Mouse (Mus musculus) urinary bladder, postnatal 10 days (tissue): ENCODE data around the gene Efhc1.

Experiments
- DNase-seq: peaks from one replicate; pipeline ENCODE4 v3.0.0; 2022; ENCODE audit warnings: low spot score

Efhc1 gene

DNA sequence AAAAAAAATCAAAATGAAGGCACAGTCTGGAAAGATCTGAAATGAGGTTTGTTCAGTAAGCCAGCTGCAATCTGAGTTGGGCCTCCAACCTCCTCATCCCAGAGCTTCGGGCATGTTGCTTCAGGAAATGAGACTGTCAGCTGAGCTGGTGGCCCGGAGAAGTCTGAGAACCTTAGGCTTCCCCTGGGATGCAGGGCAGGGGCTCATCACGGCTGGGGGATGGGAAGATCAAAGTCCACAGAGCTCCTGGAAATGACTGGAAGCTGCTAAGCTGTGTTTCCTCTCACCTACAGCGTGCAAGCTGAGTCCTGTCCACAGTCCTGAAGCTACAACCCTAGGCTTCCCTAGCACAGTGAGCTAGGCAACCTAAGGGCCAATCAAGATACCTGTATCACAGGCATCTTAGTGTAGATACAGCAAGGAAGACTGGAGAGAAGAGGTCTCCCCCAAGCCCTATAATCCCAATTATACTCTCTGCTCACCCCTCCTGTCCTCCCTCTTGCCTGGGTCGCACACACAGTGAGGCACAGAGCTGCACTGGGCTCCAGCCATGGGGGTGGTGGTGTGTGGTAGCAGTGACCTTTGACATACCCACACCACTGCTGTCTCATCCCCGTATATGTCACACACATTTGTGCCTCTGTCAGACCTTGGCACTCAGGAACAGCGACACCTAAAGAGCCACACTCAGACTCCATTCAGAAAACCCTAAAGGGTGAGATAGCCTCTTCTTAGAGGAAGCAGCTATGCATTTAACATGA lies 56.7 kb downstream of the Efhc1 start:
- no peak for DNase-seq

- DNase-seq: no peak
Observed at GRCm38 (mm10) chr1:21008891-21009290, 57.5 kb downstream of the Efhc1 start.

DNA sequence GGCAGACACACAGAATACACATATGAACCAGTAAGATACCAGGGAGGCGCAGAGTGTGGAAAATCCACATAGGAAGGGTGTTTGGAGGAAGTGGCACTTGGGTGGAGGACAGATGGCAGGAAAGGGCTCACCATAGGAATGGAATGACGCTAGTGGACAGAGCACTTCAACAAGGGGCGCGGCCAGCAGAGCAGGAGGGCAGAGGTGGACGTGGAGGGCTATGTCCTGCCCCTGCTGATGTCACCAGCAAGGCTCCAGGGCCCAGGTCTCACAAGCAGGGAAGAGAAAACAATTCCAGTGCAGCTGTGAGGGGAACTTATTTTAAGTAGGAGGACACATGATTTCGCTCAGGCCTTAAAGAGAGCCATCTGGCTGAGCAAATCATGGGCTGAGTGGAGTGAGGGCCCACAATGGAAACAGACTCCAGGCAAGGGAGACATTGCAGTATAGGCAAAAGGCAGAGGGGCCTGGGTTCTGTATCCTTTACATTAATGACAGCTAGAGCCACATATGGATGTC lies 58.9 kb downstream of the Efhc1 start:
- no peak for DNase-seq

DNA sequence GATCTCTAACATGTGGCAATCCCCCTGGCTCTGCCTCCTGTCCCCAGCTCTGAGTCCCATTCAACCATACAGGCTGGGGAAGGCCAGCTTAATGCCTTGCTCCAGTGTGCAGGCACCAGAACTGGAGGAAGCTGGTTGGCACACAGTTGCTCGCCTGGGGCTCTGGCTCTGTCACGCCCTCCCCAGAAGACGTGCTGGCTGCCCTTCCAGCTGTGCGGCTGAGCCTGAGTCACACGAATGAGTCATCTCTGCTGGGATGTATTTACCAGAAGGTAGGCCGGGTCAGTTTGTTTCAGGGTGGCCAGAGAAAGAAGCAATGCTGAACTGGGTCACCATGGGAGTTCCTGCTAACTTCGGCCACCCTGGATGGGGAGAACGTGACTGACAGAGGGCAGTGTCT lies 63.0 kb downstream of the Efhc1 start:
- DNase-seq: peak; percentile 30

DNA sequence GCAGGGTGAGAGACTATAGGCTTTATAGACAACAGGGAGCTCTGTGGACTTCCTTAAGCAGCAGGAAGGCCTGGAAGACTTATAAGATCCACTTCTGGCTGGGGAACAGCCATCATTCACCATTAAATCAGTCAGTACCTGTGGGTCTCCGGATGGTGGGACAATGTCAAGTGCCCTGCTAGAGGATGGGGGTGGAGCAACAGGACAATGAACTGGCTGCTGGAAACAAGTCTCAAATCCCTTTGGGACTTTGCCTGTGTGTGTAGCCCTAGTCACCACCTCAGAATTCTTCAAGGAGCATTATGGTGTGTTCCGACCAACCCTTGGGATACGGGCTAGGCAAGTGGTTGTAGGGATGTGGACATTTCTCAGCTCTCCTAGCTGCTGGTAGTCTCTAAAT lies 71.7 kb downstream of the Efhc1 start:
- DNase-seq: no peak

GRCm38 (mm10) chr1:21025203-21025602 lies 73.8 kb downstream of the Efhc1 start:
- no peak for DNase-seq

- no peak for DNase-seq
Observed at GRCm38 (mm10) chr1:21026534-21026933, 75.1 kb downstream of the Efhc1 start.

- DNase-seq: no peak
Observed at GRCm38 (mm10) chr1:21029000-21029399, 77.6 kb downstream of the Efhc1 start.

GRCm38 (mm10) chr1:21031650-21032049 lies 80.2 kb downstream of the Efhc1 start:
- DNase-seq: no peak

- DNase-seq: no peak
Observed at GRCm38 (mm10) chr1:21033065-21033791, 81.8 kb downstream of the Efhc1 start.

GRCm38 (mm10) chr1:21033792-21034119 lies 82.3 kb downstream of the Efhc1 start:
- DNase-seq: no peak

GRCm38 (mm10) chr1:21035878-21036277 lies 84.5 kb downstream of the Efhc1 start:
- DNase-seq: no peak

GRCm38 (mm10) chr1:21037881-21038601 lies 86.6 kb downstream of the Efhc1 start:
- no peak for DNase-seq

DNA sequence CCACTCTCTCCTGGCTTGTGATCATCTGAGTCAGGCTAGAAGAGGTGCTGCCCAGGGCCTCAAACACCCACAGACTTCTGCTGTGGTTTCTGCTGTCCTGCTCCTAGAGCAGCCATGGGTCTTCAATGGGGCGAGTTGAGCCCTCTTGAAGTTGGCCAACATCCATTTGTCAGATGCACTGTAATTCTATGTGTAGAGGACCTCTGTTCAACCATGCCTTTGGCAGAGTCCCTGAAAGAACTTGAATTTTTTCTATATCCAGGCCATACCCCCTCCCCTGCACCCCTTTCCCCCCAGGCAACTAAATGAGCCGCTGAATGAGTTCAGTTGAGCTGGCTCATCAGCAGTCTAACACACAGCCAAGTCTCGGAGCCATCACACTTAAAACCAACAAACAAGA lies 88.1 kb downstream of the Efhc1 start:
- DNase-seq: no peak

- DNase-seq: no peak
Observed at GRCm38 (mm10) chr1:21040173-21040572, 88.7 kb downstream of the Efhc1 start.
